Mouse (Mus musculus) kidney, adult 11 months (tissue): ENCODE measurements around the gene Abcg2.
A peak's percentile ranks its signal among the peaks of the same experiment; 100 is the strongest.
"Not testable (repeated sequence)": the region's sequence is repeated elsewhere in the genome, so short reads cannot be mapped to it uniquely, and the experiment has no call there.

ENCODE experiments used
- DNase-seq: peaks from one replicate; pipeline ENCODE4 v3.0.0; 2022

Abcg2 gene

DNA sequence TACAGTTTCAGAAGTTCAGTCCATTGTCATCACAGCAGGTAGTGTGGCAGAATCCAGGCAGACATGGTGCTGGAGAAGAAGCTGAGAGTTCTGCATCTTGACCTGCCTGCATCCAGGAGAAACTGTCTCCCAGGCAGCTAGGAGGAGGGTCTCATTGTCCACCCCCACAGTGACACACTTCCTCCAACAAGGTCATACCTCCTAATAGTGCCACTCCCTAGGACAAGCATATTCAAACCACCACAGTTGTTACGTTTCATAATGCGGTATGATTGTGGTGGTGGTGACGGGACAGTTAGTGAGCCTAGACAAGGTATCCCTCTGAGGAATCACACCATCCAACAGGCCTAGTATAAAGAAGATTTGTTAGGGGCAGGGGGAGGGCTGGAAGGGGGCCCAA, at the start of gene Abcg2:
Gene Abcg2, plus strand, starts transcription at position 301 of the 400 bp plus-strand sequence.
- not testable (repeated sequence) for DNase-seq

GRCm38 (mm10) chr6:58540263-58540662, 44.1 kb upstream of the Abcg2 start:
- DNase-seq, result not testable (repeated sequence)

GRCm38 (mm10) chr6:58542852-58543251, 41.5 kb upstream of the Abcg2 start:
- not testable (repeated sequence) for DNase-seq

- DNase-seq, result not testable (repeated sequence)
Measured at GRCm38 (mm10) chr6:58544971-58545370, 39.4 kb upstream of the Abcg2 start.

DNA sequence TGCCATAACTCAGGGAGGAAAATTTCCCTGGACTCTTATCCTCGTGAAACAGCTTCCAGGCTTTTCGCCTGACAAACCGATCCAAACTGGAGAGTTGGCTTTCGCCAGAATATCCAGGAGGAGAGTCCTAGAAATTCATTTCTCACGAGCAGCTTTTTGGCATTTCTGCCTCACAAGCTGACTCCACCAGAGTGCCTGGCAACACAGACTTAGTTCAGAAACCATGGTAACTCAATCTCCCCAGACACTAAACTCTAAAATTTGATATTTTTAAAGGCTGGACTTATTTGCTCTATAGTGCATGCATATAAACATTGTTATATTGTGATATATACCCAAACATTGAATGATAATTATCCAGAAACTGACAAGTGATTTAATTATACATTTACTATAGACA, 38.3 kb upstream of the Abcg2 start:
- DNase-seq, result not testable (repeated sequence)

DNA sequence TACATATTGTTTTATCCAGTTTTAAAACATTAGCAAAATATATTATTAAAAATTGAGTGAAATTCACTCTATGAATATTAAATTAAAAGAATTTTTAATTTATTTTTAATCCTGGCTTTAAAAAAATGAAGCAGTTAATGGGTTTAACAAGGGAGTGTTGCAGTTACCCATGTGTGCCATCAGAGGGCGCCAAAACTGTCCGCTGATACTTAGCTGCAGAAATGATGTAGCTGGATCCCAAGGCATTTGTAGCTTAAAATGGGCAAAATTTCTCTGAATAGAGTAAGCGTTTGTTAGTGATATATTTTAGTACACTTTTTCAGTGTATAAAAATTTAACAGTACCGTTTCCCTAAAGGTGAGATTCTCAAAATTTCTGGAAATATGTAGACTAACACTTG, 37.5 kb upstream of the Abcg2 start:
- peak; percentile 7 for DNase-seq

- not testable (repeated sequence) for DNase-seq
Measured at GRCm38 (mm10) chr6:58553812-58554211, 30.5 kb upstream of the Abcg2 start.

- DNase-seq, result not testable (repeated sequence)
Measured at GRCm38 (mm10) chr6:58593987-58594844, 9.9 kb downstream of the Abcg2 start.

DNA sequence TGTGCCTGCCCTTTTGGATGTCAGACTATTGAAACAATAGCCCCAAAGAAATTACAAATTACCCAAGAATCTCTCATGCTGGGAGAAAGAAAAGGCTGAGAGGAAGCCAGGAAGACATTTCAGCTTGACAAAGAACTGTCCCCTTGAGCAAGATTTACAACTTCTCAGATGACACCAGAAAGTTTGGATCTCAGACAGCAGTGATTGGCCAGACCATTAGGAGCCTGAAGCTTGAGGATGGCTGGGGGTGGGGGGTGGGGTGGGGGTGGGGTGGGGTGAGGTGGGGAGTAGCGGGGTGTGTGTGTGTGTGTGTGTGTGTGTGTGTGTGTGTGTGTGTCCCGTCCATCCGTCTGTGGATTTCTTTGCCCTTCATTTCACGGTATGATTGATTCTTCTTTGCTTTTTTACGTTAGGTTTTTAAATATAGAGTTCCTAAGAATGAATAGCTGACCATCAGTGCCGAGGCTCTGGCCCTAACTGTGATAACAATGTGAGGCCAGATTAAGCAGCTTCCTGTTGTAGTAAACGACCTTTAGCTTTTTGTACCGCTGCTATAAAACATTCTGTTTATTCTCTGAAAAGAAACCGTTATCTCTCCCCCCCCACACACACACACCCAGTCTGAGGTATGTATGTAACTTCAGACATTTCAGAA, 11.4 kb downstream of the Abcg2 start:
- DNase-seq, result not testable (repeated sequence)

GRCm38 (mm10) chr6:58596294-58596653, 12.0 kb downstream of the Abcg2 start:
- no peak for DNase-seq

- DNase-seq, result not testable (repeated sequence)
Measured at GRCm38 (mm10) chr6:58602119-58602518, 17.8 kb downstream of the Abcg2 start.

- not testable (repeated sequence) for DNase-seq
Measured at GRCm38 (mm10) chr6:58602991-58603390, 18.7 kb downstream of the Abcg2 start.

- DNase-seq, result not testable (repeated sequence)
Measured at GRCm38 (mm10) chr6:58603485-58604090, 19.3 kb downstream of the Abcg2 start.

- DNase-seq, result no peak
Measured at GRCm38 (mm10) chr6:58606642-58607041, 22.3 kb downstream of the Abcg2 start.

DNA sequence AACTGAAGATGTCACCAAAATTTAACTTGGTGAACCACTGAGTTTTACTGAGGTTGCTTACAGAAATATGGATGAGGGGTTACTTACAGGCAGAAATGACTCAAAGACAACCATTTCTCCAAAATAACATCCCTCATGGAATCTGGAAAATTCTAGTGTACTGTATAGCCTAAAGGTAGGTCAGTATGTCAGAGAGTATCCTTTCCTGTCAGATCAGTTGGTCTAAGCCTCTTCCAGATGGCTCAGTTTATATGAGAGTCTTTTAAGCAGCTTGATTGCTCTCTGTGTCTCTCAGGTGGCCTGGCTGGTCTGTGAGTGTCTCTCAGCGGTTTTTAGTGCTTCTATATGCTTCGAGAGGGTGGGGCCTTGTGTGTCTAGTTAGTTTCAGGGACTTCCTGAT, 24.1 kb downstream of the Abcg2 start:
- no peak for DNase-seq

DNA sequence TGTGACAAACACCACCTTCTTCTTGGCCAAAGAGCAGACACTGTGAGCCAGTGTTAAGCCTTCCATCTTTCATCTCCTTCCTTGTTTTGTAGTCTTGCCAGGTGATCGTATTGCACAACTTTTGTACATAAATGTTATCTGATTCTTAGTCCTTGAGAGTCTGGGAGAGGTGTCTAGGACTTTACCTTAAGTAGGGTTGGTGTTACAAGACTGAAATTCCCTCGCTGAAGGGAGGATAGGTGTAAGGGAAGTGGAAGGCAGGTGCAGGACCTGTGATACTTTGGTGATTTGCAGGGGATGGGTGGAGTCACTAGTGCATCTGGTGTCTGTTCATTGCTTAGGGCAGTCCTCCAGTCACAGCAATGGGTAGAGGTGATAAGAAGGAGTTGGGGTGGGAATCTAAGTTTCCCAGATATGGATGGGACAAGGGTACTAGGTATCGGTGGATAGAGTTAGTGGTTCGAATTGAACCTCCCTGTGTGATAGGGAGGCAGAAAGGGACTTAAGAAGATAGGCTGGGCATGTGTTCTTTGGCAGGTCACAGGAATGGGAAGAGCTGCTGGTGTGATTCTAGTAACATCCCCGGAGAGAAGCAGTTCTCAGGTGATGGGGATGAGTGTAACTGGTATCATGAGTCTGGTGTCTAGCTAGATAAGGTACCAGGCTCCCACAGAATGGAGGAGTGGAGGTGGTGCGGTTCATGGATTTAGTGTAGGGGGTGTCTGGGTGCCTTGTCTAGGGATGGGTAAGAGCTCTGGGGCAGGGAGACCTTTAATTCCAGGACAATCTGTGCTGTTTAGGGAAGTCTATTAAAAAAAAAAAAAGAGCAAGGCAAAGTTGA, 25.8 kb downstream of the Abcg2 start:
- DNase-seq, result no peak

DNA sequence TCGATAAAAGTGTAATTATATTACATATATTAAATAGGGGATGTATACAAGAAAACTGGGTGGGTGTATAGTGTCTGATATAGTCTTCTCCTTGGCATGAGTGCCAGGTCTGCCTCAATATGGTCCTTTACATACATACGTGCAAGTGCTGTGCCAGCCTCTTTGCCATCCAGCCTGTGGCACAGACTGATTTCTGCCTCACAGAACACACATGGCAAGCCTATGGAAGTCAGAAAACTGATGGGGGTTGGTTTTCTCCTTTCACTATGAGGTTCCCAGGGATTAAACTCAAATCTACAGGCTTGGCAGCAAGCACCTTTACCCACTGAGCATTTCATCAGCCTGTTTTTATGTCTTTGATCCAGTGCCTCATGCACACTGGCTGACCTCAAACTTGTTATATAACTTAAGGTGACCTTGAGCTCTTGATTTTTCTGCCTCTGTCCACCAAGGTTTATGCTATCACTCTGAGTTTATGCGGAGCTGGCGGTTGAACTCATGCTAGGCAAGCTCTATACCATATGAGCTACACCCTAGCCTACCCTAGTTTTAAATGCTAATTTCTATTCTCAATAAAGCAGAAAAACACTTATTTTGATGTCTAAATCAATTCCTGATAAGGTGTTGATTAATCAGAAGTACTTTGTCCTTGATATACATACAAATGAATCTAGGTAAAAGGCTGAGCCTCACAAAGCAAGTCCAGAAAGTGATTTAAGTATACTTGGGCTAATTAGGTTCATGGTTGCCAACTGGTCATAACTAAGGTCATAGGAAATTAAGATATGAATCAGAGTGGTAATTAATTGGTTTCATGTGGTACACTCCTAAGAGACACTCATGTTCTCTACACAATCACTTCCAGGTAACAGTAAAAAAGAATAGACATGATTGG, 26.7 kb downstream of the Abcg2 start:
- no peak for DNase-seq

DNA sequence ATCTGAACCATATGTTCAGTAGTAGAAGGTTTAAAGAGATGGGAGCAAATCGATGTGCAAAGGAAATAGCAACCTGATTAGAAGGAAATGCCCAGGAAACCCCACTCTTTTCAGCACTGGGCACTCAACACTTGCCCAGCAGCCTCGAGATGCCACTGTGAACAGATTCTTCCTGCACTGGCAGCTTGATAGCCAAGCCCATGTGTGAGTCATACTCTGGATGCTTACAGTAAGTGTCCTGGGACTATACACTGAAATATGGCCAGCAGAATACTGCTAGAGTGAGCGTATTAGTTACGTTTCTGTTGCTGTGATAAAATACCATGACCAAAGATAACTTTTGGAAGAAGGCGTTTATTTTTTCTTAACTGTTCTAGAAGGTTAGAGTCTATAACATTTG, 39.8 kb downstream of the Abcg2 start:
- no peak for DNase-seq

- no peak for DNase-seq
Measured at GRCm38 (mm10) chr6:58629238-58629637, 44.9 kb downstream of the Abcg2 start.

DNA sequence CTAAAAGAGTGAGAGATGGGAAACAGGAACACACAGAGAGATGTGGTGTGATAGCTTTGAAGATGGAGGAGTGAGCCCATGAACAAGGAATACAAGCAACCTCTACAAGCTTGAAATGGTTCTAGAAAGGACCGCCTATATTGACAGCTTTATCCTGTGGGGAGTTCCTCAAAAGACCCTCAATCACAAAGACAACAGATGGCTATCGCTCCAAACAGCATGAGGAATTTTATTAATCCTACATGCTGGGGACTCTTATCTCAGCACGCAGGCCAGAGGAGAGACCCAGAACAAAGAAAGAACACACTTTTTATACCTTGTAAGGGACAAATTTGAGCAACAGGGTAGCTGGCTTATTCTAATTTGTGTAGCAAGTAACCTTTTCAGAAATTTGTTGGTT, 48.1 kb downstream of the Abcg2 start:
- DNase-seq, result no peak

GRCm38 (mm10) chr6:58633731-58634130, 49.4 kb downstream of the Abcg2 start:
- DNase-seq, result peak; percentile 82

GRCm38 (mm10) chr6:58638566-58638965, 54.2 kb downstream of the Abcg2 start:
- DNase-seq, result peak; percentile 83
